Mouse (Mus musculus): ENCODE measurements around the gene Arf5. TPM values are rescaled to one million over a fixed set of nuclear protein-coding genes. Genes with fewer than 3 reads are reported as not detected.

Gene Arf5
- polyA plus RNA-seq, 1 experiment from 2014 or later: 376 TPM

- Histone ChIP-seq H3K36me3 (ENCODE audit: insufficient read depth) (peaks cover 18% of the 10 kb centered on the region; the same call in 1 of the 2 replicates), H3K9me3 (ENCODE audit: low read depth, low read length) (no peaks in the 10 kb centered on the region), H3K27me3 (ENCODE audit: insufficient read depth, low read length) (no peaks in the 10 kb centered on the region), H3K9ac (no peak within 1 kb of the TSS), H3K4me3 (ENCODE audit: low read depth, low read length) (no peak within 1 kb of the TSS), H3K4me1 (ENCODE audit: insufficient read depth) (no peaks in the 10 kb centered on the region), H3K4me2 (no peak within 1 kb of the TSS), H3K27ac (ENCODE audit: low read depth) (no peak within 1 kb of the TSS)
- 85% methylated on average over 3 of the region's 3 CpGs for WGBS
- no peak for TF ChIP-seq CTCF (IDR thresholded peaks at IDR 0.05; ENCODE audit: low read depth)
- DNase-seq (no peak), ATAC-seq (ENCODE audit: insufficient read depth) (no peak)
Observed at GRCm38 (mm10) chr6:28428290-28428689, 4.9 kb downstream of the Arf5 start, which contains the start of gene Gcc1. Gene Gcc1 (minus strand): TSS chr6:28428390.

- Histone ChIP-seq H3K4me3 (ENCODE audit: low read depth, low read length) (no peak overlapping the region), H3K9me3 (ENCODE audit: low read depth, low read length) (no peaks in the 10 kb centered on the region), H3K27me3 (ENCODE audit: insufficient read depth, low read length) (no peaks in the 10 kb centered on the region), H3K4me2 (no peak overlapping the region), H3K4me1 (ENCODE audit: insufficient read depth) (no peaks in the 10 kb centered on the region), H3K36me3 (ENCODE audit: insufficient read depth) (peaks cover 18% of the 10 kb centered on the region; the same call in 1 of the 2 replicates), H3K27ac (ENCODE audit: low read depth) (no peak overlapping the region), H3K9ac (no peak overlapping the region)
- ATAC-seq (ENCODE audit: insufficient read depth) (no peak), DNase-seq (no peak)
- WGBS: 81% methylated on average over 11 of the region's 11 CpGs
- no peak for TF ChIP-seq CTCF (IDR thresholded peaks at IDR 0.05; ENCODE audit: low read depth)
Observed at GRCm38 (mm10) chr6:28429870-28430269, 6.5 kb downstream of the Arf5 start.

- Histone ChIP-seq H3K9ac (no peak overlapping the region), H3K36me3 (ENCODE audit: insufficient read depth) (peaks cover 10% of the 10 kb centered on the region; the same call in 1 of the 2 replicates), H3K4me1 (ENCODE audit: insufficient read depth) (no peaks in the 10 kb centered on the region), H3K27ac (ENCODE audit: low read depth) (no peak overlapping the region), H3K9me3 (ENCODE audit: low read depth, low read length) (no peaks in the 10 kb centered on the region), H3K4me2 (no peak overlapping the region), H3K4me3 (ENCODE audit: low read depth, low read length) (no peak overlapping the region), H3K27me3 (ENCODE audit: insufficient read depth, low read length) (no peaks in the 10 kb centered on the region)
- no peak for TF ChIP-seq CTCF (IDR thresholded peaks at IDR 0.05; ENCODE audit: low read depth)
- ATAC-seq (ENCODE audit: insufficient read depth): no peak
- WGBS: 68% methylated on average over 10 of the region's 10 CpGs
- DNase-seq: peak; percentile 23
Observed at GRCm38 (mm10) chr6:28430795-28431537, 7.6 kb downstream of the Arf5 start.

GRCm38 (mm10) chr6:28431538-28431855, 8.1 kb downstream of the Arf5 start:
- WGBS: 68% methylated on average over 6 of the region's 6 CpGs
- no peak overlapping the region for H3K4me3 ChIP-seq (ENCODE audit: low read depth, low read length)
- no peak overlapping the region for H3K9ac ChIP-seq
- no peak for TF ChIP-seq CTCF (IDR thresholded peaks at IDR 0.05; ENCODE audit: low read depth)
- H3K27ac ChIP-seq (ENCODE audit: low read depth): no peak overlapping the region
- no peaks in the 10 kb centered on the region for H3K4me1 ChIP-seq (ENCODE audit: insufficient read depth)
- H3K9me3 ChIP-seq (ENCODE audit: low read depth, low read length): no peaks in the 10 kb centered on the region
- no peak overlapping the region for H3K4me2 ChIP-seq
- peaks cover 5% of the 10 kb centered on the region; the same call in 1 of the 2 replicates for H3K36me3 ChIP-seq (ENCODE audit: insufficient read depth)
- no peaks in the 10 kb centered on the region for H3K27me3 ChIP-seq (ENCODE audit: insufficient read depth, low read length)
- DNase-seq (no peak), ATAC-seq (ENCODE audit: insufficient read depth) (no peak)

GRCm38 (mm10) chr6:28447937-28448336, 24.6 kb downstream of the Arf5 start:
- TF ChIP-seq CTCF (IDR thresholded peaks at IDR 0.05; ENCODE audit: low read depth): no peak
- 79% methylated on average over 7 of the region's 7 CpGs for WGBS
- no peaks in the 10 kb centered on the region for H3K36me3 ChIP-seq (ENCODE audit: insufficient read depth)
- DNase-seq (no peak), ATAC-seq (ENCODE audit: insufficient read depth) (no peak)
- H3K9ac ChIP-seq: no peak overlapping the region
- no peaks in the 10 kb centered on the region for H3K4me1 ChIP-seq (ENCODE audit: insufficient read depth)
- no peaks in the 10 kb centered on the region for H3K9me3 ChIP-seq (ENCODE audit: low read depth, low read length)
- no peak overlapping the region for H3K4me2 ChIP-seq
- no peak overlapping the region for H3K4me3 ChIP-seq (ENCODE audit: low read depth, low read length)
- H3K27ac ChIP-seq (ENCODE audit: low read depth): no peak overlapping the region
- peaks cover 30% of the 10 kb centered on the region for H3K27me3 ChIP-seq (ENCODE audit: insufficient read depth, low read length)

- H3K36me3 ChIP-seq (ENCODE audit: insufficient read depth): no peaks in the 10 kb centered on the region
- H3K4me1 ChIP-seq (ENCODE audit: insufficient read depth): no peaks in the 10 kb centered on the region
- no peak within 1 kb of the TSS for H3K4me3 ChIP-seq (ENCODE audit: low read depth, low read length)
- no peak for DNase-seq
- ATAC-seq (ENCODE audit: insufficient read depth): no peak
- H3K27me3 ChIP-seq (ENCODE audit: insufficient read depth, low read length): peaks cover 34% of the 10 kb centered on the region
- no peaks in the 10 kb centered on the region for H3K9me3 ChIP-seq (ENCODE audit: low read depth, low read length)
- WGBS: 76% methylated on average over 2 of the region's 2 CpGs
- H3K9ac ChIP-seq: no peak within 1 kb of the TSS
- H3K4me2 ChIP-seq: no peak within 1 kb of the TSS
- H3K27ac ChIP-seq (ENCODE audit: low read depth): no peak within 1 kb of the TSS
- no peak for TF ChIP-seq CTCF (IDR thresholded peaks at IDR 0.05; ENCODE audit: low read depth)
Observed at GRCm38 (mm10) chr6:28449253-28449652, 25.9 kb downstream of the Arf5 start, which contains the start of gene Pax4. Gene Pax4 (minus strand): TSS chr6:28449353.

- no peak overlapping the region for H3K9ac ChIP-seq
- H3K27me3 ChIP-seq (ENCODE audit: insufficient read depth, low read length): peaks cover 34% of the 10 kb centered on the region
- DNase-seq (peak; percentile 20), ATAC-seq (ENCODE audit: insufficient read depth) (no peak)
- 14% methylated on average over 5 of the region's 5 CpGs for WGBS
- no peak overlapping the region for H3K4me3 ChIP-seq (ENCODE audit: low read depth, low read length)
- no peak overlapping the region for H3K27ac ChIP-seq (ENCODE audit: low read depth)
- no peaks in the 10 kb centered on the region for H3K36me3 ChIP-seq (ENCODE audit: insufficient read depth)
- H3K4me1 ChIP-seq (ENCODE audit: insufficient read depth): no peaks in the 10 kb centered on the region
- no peaks in the 10 kb centered on the region for H3K9me3 ChIP-seq (ENCODE audit: low read depth, low read length)
- H3K4me2 ChIP-seq: no peak overlapping the region
- TF ChIP-seq CTCF (IDR thresholded peaks at IDR 0.05; ENCODE audit: low read depth): peak; percentile 25
Observed at GRCm38 (mm10) chr6:28450481-28450880, 27.1 kb downstream of the Arf5 start.

Measured in lung, embryonic 14.5 days (tissue).